Mouse (Mus musculus): Measurements from ENCODE around the gene Mgat4e. TPM values are rescaled to one million over a fixed set of nuclear protein-coding genes. Genes with fewer than 3 reads are reported as not detected.
A peak's percentile ranks its signal among the peaks of the same experiment; 100 is the strongest.

Gene Mgat4e
- polyA plus RNA-seq, 1 experiment from 2014 or later: not detected

GRCm38 (mm10) chr1:134563726-134564125 lies 14.2 kb upstream of the Mgat4e start:
- Histone ChIP-seq H3K27me3 (no peaks in the 10 kb centered on the region), H3K9ac (no peak overlapping the region), H3K4me1 (replicated peaks) (peaks cover 64% of the 10 kb centered on the region), H3K27ac (replicated peaks) (no peak overlapping the region), H3K9me3 (no peaks in the 10 kb centered on the region), H3K4me2 (peak overlapping the region; percentile 83; the same call in 1 of the 2 replicates), H3K36me3 (no peaks in the 10 kb centered on the region), H3K4me3 (no peak overlapping the region)
- WGBS: 88% methylated on average over 3 of the region's 3 CpGs
- no peak for ATAC-seq (ENCODE audit: low read depth)

GRCm38 (mm10) chr1:134562457-134562856 lies 13.0 kb upstream of the Mgat4e start:
- peak overlapping the region; percentile 83 for H3K4me2 ChIP-seq
- no peaks in the 10 kb centered on the region for H3K36me3 ChIP-seq
- H3K9ac ChIP-seq: peak overlapping the region; percentile 98
- peak overlapping the region; percentile 94; the same call in 1 of the 2 replicates for H3K27ac ChIP-seq (replicated peaks)
- H3K27me3 ChIP-seq: no peaks in the 10 kb centered on the region
- H3K4me3 ChIP-seq: peak overlapping the region; percentile 88
- no peak for ATAC-seq (ENCODE audit: low read depth)
- H3K9me3 ChIP-seq: no peaks in the 10 kb centered on the region
- H3K4me1 ChIP-seq (replicated peaks): peaks cover 58% of the 10 kb centered on the region

GRCm38 (mm10) chr1:134561770-134562143 lies 12.3 kb upstream of the Mgat4e start:
- peak overlapping the region; percentile 98 for H3K9ac ChIP-seq
- H3K9me3 ChIP-seq: no peaks in the 10 kb centered on the region
- peak overlapping the region; percentile 83 for H3K4me2 ChIP-seq
- 7% methylated on average over 7 of the region's 7 CpGs for WGBS
- no peaks in the 10 kb centered on the region for H3K27me3 ChIP-seq
- ATAC-seq (ENCODE audit: low read depth): no peak
- peaks cover 60% of the 10 kb centered on the region for H3K4me1 ChIP-seq (replicated peaks)
- peak overlapping the region; percentile 88 for H3K4me3 ChIP-seq
- peak overlapping the region; percentile 94 for H3K27ac ChIP-seq (replicated peaks)
- no peaks in the 10 kb centered on the region for H3K36me3 ChIP-seq

- Histone ChIP-seq H3K4me2 (peak overlapping the region; percentile 83), H3K4me1 (replicated peaks) (peaks cover 56% of the 10 kb centered on the region), H3K36me3 (no peaks in the 10 kb centered on the region), H3K4me3 (peak overlapping the region; percentile 88), H3K27me3 (no peaks in the 10 kb centered on the region), H3K27ac (replicated peaks) (peak overlapping the region; percentile 94), H3K9me3 (no peaks in the 10 kb centered on the region), H3K9ac (peak overlapping the region; percentile 98)
- ATAC-seq (ENCODE audit: low read depth): peak; percentile 16
- WGBS: 1% methylated on average over 61 of the region's 76 CpGs
Measured at GRCm38 (mm10) chr1:134560801-134561769, 11.6 kb upstream of the Mgat4e start.

- peak overlapping the region; percentile 98 for H3K9ac ChIP-seq
- peak overlapping the region; percentile 88 for H3K4me3 ChIP-seq
- peak overlapping the region; percentile 94 for H3K27ac ChIP-seq (replicated peaks)
- no peaks in the 10 kb centered on the region for H3K9me3 ChIP-seq
- no peaks in the 10 kb centered on the region for H3K27me3 ChIP-seq
- H3K4me1 ChIP-seq (replicated peaks): peaks cover 56% of the 10 kb centered on the region
- WGBS: 0% methylated on average over 32 of the region's 50 CpGs
- no peaks in the 10 kb centered on the region for H3K36me3 ChIP-seq
- H3K4me2 ChIP-seq: peak overlapping the region; percentile 83
- peak; percentile 1; the same call in 1 of the 2 replicates for ATAC-seq (ENCODE audit: low read depth)
Measured at GRCm38 (mm10) chr1:134560396-134560795, 10.9 kb upstream of the Mgat4e start.

GRCm38 (mm10) chr1:134559976-134560375 lies 10.5 kb upstream of the Mgat4e start, which contains the start of gene Kdm5b:
Gene Kdm5b, plus strand, starts transcription at chr1:134560171.
- Histone ChIP-seq H3K27ac (replicated peaks) (peak within 1 kb of the TSS; percentile 94), H3K4me1 (replicated peaks) (peaks cover 52% of the 10 kb centered on the region), H3K9me3 (no peaks in the 10 kb centered on the region), H3K27me3 (no peaks in the 10 kb centered on the region), H3K9ac (peak within 1 kb of the TSS; percentile 98), H3K4me3 (peak within 1 kb of the TSS; percentile 88), H3K36me3 (no peaks in the 10 kb centered on the region), H3K4me2 (peak within 1 kb of the TSS; percentile 83)
- ATAC-seq (ENCODE audit: low read depth): peak; percentile 24; the same call in 1 of the 2 replicates
- under 1% methylated on average over 34 of the region's 34 CpGs for WGBS

- Histone ChIP-seq H3K4me1 (replicated peaks) (peaks cover 44% of the 10 kb centered on the region), H3K36me3 (no peaks in the 10 kb centered on the region), H3K27ac (replicated peaks) (peak overlapping the region; percentile 94; the same call in 1 of the 2 replicates), H3K9ac (no peak overlapping the region), H3K9me3 (no peaks in the 10 kb centered on the region), H3K4me2 (0 out of 2 replicates have a peak overlapping the region, but pooled peaks have one; percentile 83), H3K4me3 (no peak overlapping the region; the same call in 1 of the 2 replicates), H3K27me3 (no peaks in the 10 kb centered on the region)
- ATAC-seq (ENCODE audit: low read depth): no peak
- 80% methylated on average over 3 of the region's 3 CpGs for WGBS
Measured at GRCm38 (mm10) chr1:134559226-134559625, 9.7 kb upstream of the Mgat4e start.

GRCm38 (mm10) chr1:134558511-134558910 lies 9.0 kb upstream of the Mgat4e start:
- H3K9ac ChIP-seq: no peak overlapping the region
- no peak for ATAC-seq (ENCODE audit: low read depth)
- WGBS: 61% methylated on average over 5 of the region's 5 CpGs
- H3K9me3 ChIP-seq: no peaks in the 10 kb centered on the region
- no peak overlapping the region for H3K4me2 ChIP-seq
- peaks cover 39% of the 10 kb centered on the region for H3K4me1 ChIP-seq (replicated peaks)
- H3K27ac ChIP-seq (replicated peaks): no peak overlapping the region
- H3K27me3 ChIP-seq: no peaks in the 10 kb centered on the region
- no peak overlapping the region for H3K4me3 ChIP-seq
- H3K36me3 ChIP-seq: no peaks in the 10 kb centered on the region

GRCm38 (mm10) chr1:134556671-134557218 lies 7.3 kb upstream of the Mgat4e start:
- Histone ChIP-seq H3K9me3 (no peaks in the 10 kb centered on the region), H3K27ac (replicated peaks) (peak overlapping the region; percentile 96), H3K4me2 (peak overlapping the region; percentile 82), H3K4me3 (peak overlapping the region; percentile 71), H3K4me1 (replicated peaks) (peaks cover 23% of the 10 kb centered on the region), H3K36me3 (no peaks in the 10 kb centered on the region), H3K27me3 (no peaks in the 10 kb centered on the region), H3K9ac (peak overlapping the region; percentile 89)
- peak; percentile 94 for ATAC-seq (ENCODE audit: low read depth)
- under 1% methylated on average over 35 of the region's 35 CpGs for WGBS

GRCm38 (mm10) chr1:134555871-134556670 lies 6.6 kb upstream of the Mgat4e start:
- no peaks in the 10 kb centered on the region for H3K36me3 ChIP-seq
- ATAC-seq (ENCODE audit: low read depth): peak; percentile 42
- no peaks in the 10 kb centered on the region for H3K9me3 ChIP-seq
- peaks cover 22% of the 10 kb centered on the region for H3K4me1 ChIP-seq (replicated peaks)
- peak overlapping the region; percentile 96 for H3K27ac ChIP-seq (replicated peaks)
- under 1% methylated on average over 45 of the region's 46 CpGs for WGBS
- peak overlapping the region; percentile 71 for H3K4me3 ChIP-seq
- H3K9ac ChIP-seq: peak overlapping the region; percentile 89
- H3K4me2 ChIP-seq: peak overlapping the region; percentile 82
- no peaks in the 10 kb centered on the region for H3K27me3 ChIP-seq

- no peaks in the 10 kb centered on the region for H3K36me3 ChIP-seq
- H3K27me3 ChIP-seq: no peaks in the 10 kb centered on the region
- H3K4me2 ChIP-seq: peak overlapping the region; percentile 82
- peak overlapping the region; percentile 96; the same call in 1 of the 2 replicates for H3K27ac ChIP-seq (replicated peaks)
- no peaks in the 10 kb centered on the region for H3K9me3 ChIP-seq
- peak overlapping the region; percentile 71; the same call in 1 of the 2 replicates for H3K4me3 ChIP-seq
- H3K4me1 ChIP-seq (replicated peaks): peaks cover 22% of the 10 kb centered on the region
- WGBS: 31% methylated on average over 13 of the region's 13 CpGs
- ATAC-seq (ENCODE audit: low read depth): no peak
- no peak overlapping the region for H3K9ac ChIP-seq
Measured at GRCm38 (mm10) chr1:134555240-134555870, 5.9 kb upstream of the Mgat4e start.

All from neural tube, embryonic 13.5 days (tissue).